16 mouse cellular contexts compared by ENCODE assay signal in the genomic region with DNA sequence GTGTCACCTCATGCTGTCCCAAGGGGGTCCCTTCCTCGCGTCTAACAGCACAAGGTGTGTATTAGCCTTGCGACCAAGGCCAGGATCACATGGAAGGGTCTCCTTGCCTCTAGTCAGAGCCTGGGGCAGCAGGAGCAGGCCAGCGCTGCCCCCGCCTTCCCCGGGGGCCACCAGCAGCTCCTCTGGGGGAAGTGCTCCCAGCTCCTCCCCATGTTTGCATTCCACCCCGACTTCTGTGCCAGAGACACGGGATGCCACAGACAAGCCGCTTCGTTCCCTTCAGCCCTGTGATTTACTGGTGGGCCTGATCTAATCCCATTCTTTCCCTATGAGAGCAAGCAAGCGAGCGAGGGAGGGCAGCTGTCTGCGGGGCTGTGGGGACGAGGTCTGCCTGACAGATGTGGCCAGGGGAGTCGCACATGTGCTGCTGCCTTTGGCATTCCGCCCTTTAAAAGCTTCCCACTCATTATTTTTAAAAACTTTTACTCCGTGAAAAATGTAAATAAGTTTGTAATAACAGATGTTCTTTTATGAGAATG. TPM values are rescaled to one million over a fixed set of nuclear protein-coding genes. Genes with fewer than 3 reads are reported as not detected.
DNase-seq lines count a peak whose midpoint lies in the region; ATAC-seq and TF ChIP-seq lines count a peak whose summit lies in the region.
"Had no signal": no experiment of that assay in that cellular context is flagged by ENCODE, and none has a peak within 500 bp of the region (broad histone marks: within the 10 kb centered on the region; RNA-seq: fewer than 3 reads in every experiment).

No protein-coding gene starts in this region.

- peak overlapping the region; percentile 44; the same call in 1 of the 2 replicates for H3K27ac ChIP-seq in hindbrain, embryonic 13.5 days
- H3K27ac ChIP-seq in hindbrain, embryonic 10.5 days, result no peak overlapping the region
- H3K27ac ChIP-seq in limb, embryonic 14.5 days (replicated peaks; ENCODE audit: low read depth, low read length), result no peak overlapping the region
- H3K27ac ChIP-seq: heart, embryonic 15.5 days; hindbrain, embryonic 14.5 days; midbrain, embryonic 15.5 days had no signal

- H3K4me3 ChIP-seq in hindbrain, embryonic 13.5 days, result no peak overlapping the region
- no peak overlapping the region for H3K4me3 ChIP-seq in hindbrain, embryonic 10.5 days
- no peak overlapping the region for H3K4me3 ChIP-seq in limb, embryonic 14.5 days (replicated peaks; ENCODE audit: low read length)
- H3K4me3 ChIP-seq: heart, embryonic 15.5 days; midbrain, embryonic 15.5 days had no signal

- no peaks in the 10 kb centered on the region for H3K27me3 ChIP-seq in hindbrain, embryonic 13.5 days
- H3K27me3 ChIP-seq in hindbrain, embryonic 10.5 days (ENCODE audit: insufficient read depth, poor library complexity, severe bottlenecking), result no peaks in the 10 kb centered on the region
- no peaks in the 10 kb centered on the region for H3K27me3 ChIP-seq in limb, embryonic 14.5 days (ENCODE audit: control insufficient read depth, insufficient read depth, low read length)
- H3K27me3 ChIP-seq: heart, embryonic 15.5 days; midbrain, embryonic 15.5 days had no signal

- TF ChIP-seq POLR2A in limb, embryonic 14.5 days (IDR thresholded peaks at IDR 0.05; ENCODE audit: borderline replicate concordance, extremely low read depth, insufficient read depth, insufficient read length), result no peak

- H3K9me3 ChIP-seq in hindbrain, embryonic 13.5 days, result no peaks in the 10 kb centered on the region
- H3K9me3 ChIP-seq in hindbrain, embryonic 10.5 days, result no peaks in the 10 kb centered on the region
- no peaks in the 10 kb centered on the region for H3K9me3 ChIP-seq in limb, embryonic 14.5 days (ENCODE audit: control insufficient read depth, low read length)
- H3K9me3 ChIP-seq: heart, embryonic 15.5 days; midbrain, embryonic 15.5 days had no signal

- intact Hi-C loops in gastrocnemius, postnatal 36 days (cut with DNase I), result no loop called here

- H3K4me1 ChIP-seq in hindbrain, embryonic 13.5 days (replicated peaks), result peaks cover 8% of the 10 kb centered on the region
- H3K4me1 ChIP-seq in hindbrain, embryonic 10.5 days (replicated peaks), result no peaks in the 10 kb centered on the region
- H3K4me1 ChIP-seq in limb, embryonic 14.5 days (ENCODE audit: control insufficient read depth, insufficient read depth, low read length), result peaks cover 4% of the 10 kb centered on the region; the same call in 1 of the 2 replicates
- H3K4me1 ChIP-seq: midbrain, embryonic 15.5 days had no signal

- no peak overlapping the region for H3K9ac ChIP-seq in hindbrain, embryonic 13.5 days
- H3K9ac ChIP-seq in limb, embryonic 14.5 days (ENCODE audit: low read depth, low read length, severe bottlenecking), result no peak overlapping the region
- H3K9ac ChIP-seq: heart, embryonic 15.5 days; hindbrain, embryonic 14.5 days; midbrain, embryonic 15.5 days had no signal

- ATAC-seq in hindbrain, embryonic 13.5 days (ENCODE audit: low FRiP score), result no peak
- ATAC-seq in limb, embryonic 14.5 days (ENCODE audit: low FRiP score, low read depth), result peak; percentile 72
- ATAC-seq: activated CD4-positive, CD25-positive, alpha-beta regulatory T cell, adult 4 months; midbrain, embryonic 15.5 days had no signal

- peaks cover 97% of the 10 kb centered on the region for H3K36me3 ChIP-seq in hindbrain, embryonic 13.5 days
- H3K36me3 ChIP-seq in hindbrain, embryonic 10.5 days, result peaks cover 100% of the 10 kb centered on the region
- H3K36me3 ChIP-seq in limb, embryonic 14.5 days (ENCODE audit: control insufficient read depth, insufficient read depth, low read length), result peaks cover 94% of the 10 kb centered on the region

- no peak overlapping the region for H3K4me2 ChIP-seq in hindbrain, embryonic 13.5 days
- no peak overlapping the region for H3K4me2 ChIP-seq in limb, embryonic 14.5 days (replicated peaks; ENCODE audit: low read depth, low read length, severe bottlenecking)
- H3K4me2 ChIP-seq: heart, embryonic 15.5 days; hindbrain, embryonic 14.5 days; midbrain, embryonic 15.5 days had no signal

- 70% methylated on average over 17 of the region's 17 CpGs for WGBS in hindbrain, embryonic 13.5 days
- 86% methylated on average over 17 of the region's 17 CpGs for WGBS in hindbrain, embryonic 10.5 days
- 24% methylated on average over 17 of the region's 17 CpGs for WGBS in limb, embryonic 14.5 days

- DNase-seq in hindbrain, embryonic 10.5 days (ENCODE audit: low spot score), result no peak
- DNase-seq in ovary, postnatal 14 days (ENCODE audit: low spot score), result peak; percentile 33
- DNase-seq in ovary, postnatal 36 days (ENCODE audit: low spot score), result no peak
- DNase-seq in limb, embryonic 14.5 days (ENCODE audit: low spot score), result peak; percentile 80
- no peak for DNase-seq in heart, adult 18-20 months
- DNase-seq in right cerebral cortex, postnatal 36 days (ENCODE audit: low spot score in 2 of 2), result no peak
- DNase-seq in gastrocnemius, postnatal 36 days, result no peak
- DNase-seq: adrenal gland, postnatal 25 days; cerebellum, adult 9-10 months; kidney, adult 8-10 months; retina, postnatal 1 day had no signal

RNA-seq across cellular contexts. Expression of a gene that starts 57.4 kb away (rescaled TPM):
- polyA plus RNA-seq in hindbrain, embryonic 13.5 days (2015; fragmentation: Nextera tagmentation; extraction: Ambion mirVana), result 369 and 380 TPM in 2 replicates
- 494 and 510 TPM in 2 replicates for polyA plus RNA-seq in hindbrain, embryonic 10.5 days (2016; fragmentation: Nextera tagmentation; extraction: Ambion mirVana)
- polyA plus RNA-seq in limb, embryonic 14.5 days (2012; rRNA removed), result 231 and 297 TPM in 2 replicates
- polyA plus RNA-seq in limb, embryonic 14.5 days (2014; fragmentation: Nextera tagmentation; extraction: Ambion mirVana), result 304 and 351 TPM in 2 replicates
- total RNA-seq in heart, adult 18-20 months (2021), result 10 to 100 TPM; 47.2 to 58.4 TPM
- total RNA-seq in gastrocnemius, postnatal 36 days (2021), result 10 to 100 TPM; 57.5 to 69.3 TPM

Comparison
In these comparisons a context has a peak if more than half of its experiments do, and no peak if none do; other contexts are left out.
1. DNase-seq: peak in ovary, postnatal 14 days (single experiment) and limb, embryonic 14.5 days (single experiment); none in hindbrain, embryonic 10.5 days (single experiment), ovary, postnatal 36 days (single experiment), heart, adult 18-20 months (0 of 2), right cerebral cortex, postnatal 36 days (0 of 2) and gastrocnemius, postnatal 36 days (0 of 2).